Mouse (Mus musculus) bone marrow macrophage, adult 2 months (primary cell): Measurements from ENCODE around the gene Gm10401.

ENCODE experiments used
- CTCF ChIP-seq: IDR thresholded peaks from 2 replicates; pipeline ENCODE4 v1.5.1; 2012; ENCODE audit warnings: low read depth, mild to moderate bottlenecking, low read length, moderate library complexity
- POLR2A ChIP-seq: IDR thresholded peaks from 2 replicates; pipeline ENCODE4 v1.6.1; 2012; ENCODE audit warnings: mild to moderate bottlenecking, low read depth, low read length, borderline replicate concordance

- TF ChIP-seq CTCF: no peak
- no peak for TF ChIP-seq POLR2A
These were observed 1.4 kb upstream of the Gm10401 start for GRCm38 (mm10) chr5:115099530-115099929.
